Mouse (Mus musculus): ENCODE results near the gene Ang6. TPM values are rescaled to one million over a fixed set of nuclear protein-coding genes. Genes with fewer than 3 reads are reported as not detected.
"Not testable (repeated sequence)": the region's sequence is repeated elsewhere in the genome, so short reads cannot be mapped to it uniquely, and the experiment has no call there.

Gene Ang6
- not detected in 2 replicates for polyA plus RNA-seq (2015; fragmentation: Nextera tagmentation; extraction: Ambion mirVana)

DNA sequence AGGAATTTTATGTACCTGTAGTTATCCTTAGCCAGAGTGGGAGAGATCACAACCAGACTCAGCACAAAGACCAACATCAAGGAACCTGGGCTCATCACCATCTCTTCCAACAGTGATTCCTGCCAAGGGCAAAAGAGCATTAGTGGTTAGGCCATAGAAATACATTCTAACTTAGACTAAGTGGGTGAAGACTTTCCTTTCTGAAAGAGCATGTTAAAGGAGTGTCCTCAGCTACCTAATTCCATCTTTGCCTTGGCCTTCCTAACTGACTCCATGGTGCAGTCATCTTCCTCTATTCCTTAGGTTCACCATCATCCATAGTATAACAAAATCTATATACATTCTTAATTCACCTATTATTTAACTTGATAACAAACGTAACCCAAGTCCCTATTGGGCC, at the start of gene Ang6:
Ang6 (minus strand) TSS at position 101 of the 400 bp plus-strand sequence.
- no peak for ATAC-seq
- H3K27me3 ChIP-seq (replicated peaks): no peaks in the 10 kb centered on the region
- no peak within 1 kb of the TSS for H3K4me2 ChIP-seq (replicated peaks)
- no peaks in the 10 kb centered on the region for H3K9me3 ChIP-seq
- H3K36me3 ChIP-seq: no peaks in the 10 kb centered on the region
- no peak within 1 kb of the TSS for H3K4me3 ChIP-seq (replicated peaks)
- H3K4me1 ChIP-seq (replicated peaks): no peaks in the 10 kb centered on the region
- H3K9ac ChIP-seq: no peak within 1 kb of the TSS
- no peak within 1 kb of the TSS for H3K27ac ChIP-seq
- WGBS: 80% methylated on average over 1 of the region's 1 CpGs

DNA sequence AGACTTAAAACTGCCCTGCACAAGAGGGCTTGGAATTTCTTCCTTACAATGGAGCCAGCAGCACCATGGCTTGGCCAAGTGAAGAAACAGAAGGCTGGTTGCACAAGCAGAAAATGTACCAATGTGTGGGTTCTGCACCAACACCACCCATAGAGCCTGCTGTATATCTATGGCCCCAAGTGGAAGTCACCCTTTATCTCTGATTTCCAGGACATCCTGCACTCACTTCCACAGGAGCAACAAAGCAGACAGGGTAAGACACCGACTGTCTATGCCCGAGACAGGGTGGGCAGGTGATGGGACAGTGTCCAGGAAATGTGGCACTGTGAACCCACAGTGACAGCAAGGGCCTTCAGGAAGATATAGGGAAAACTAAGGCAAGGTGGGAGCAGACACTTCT, 44.5 kb upstream of the Ang6 start:
- 84% methylated on average over 2 of the region's 2 CpGs for WGBS
- not testable (repeated sequence) for H3K4me1 ChIP-seq (replicated peaks); H3K9me3 ChIP-seq; H3K4me3 ChIP-seq (replicated peaks); H3K36me3 ChIP-seq; H3K27ac ChIP-seq; H3K4me2 ChIP-seq (replicated peaks); H3K27me3 ChIP-seq (replicated peaks); ATAC-seq; H3K9ac ChIP-seq

DNA sequence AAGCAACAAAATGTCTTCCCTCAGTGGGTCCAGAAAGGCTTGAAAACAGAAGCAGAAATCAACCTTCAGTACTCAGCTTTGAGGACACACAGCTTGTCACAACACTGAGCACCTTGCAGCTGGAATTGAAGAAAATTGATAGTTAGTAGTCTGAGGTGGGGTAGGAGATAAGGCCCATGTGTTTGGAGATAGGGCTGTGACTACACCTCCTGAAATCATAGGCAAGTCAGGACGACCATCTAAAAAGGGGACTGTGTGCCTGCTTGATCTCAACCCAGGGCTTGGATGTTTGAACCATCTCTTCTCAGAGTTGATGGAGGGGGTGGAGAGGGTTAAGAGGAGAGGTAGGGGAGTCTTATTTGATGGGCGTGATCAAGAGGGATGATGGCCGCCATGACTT, 29.8 kb upstream of the Ang6 start:
- not testable (repeated sequence) for H3K4me3 ChIP-seq (replicated peaks); ATAC-seq; H3K36me3 ChIP-seq; H3K4me2 ChIP-seq (replicated peaks); H3K27ac ChIP-seq; H3K9me3 ChIP-seq; H3K27me3 ChIP-seq (replicated peaks); H3K4me1 ChIP-seq (replicated peaks); H3K9ac ChIP-seq
- 78% methylated on average over 1 of the region's 3 CpGs for WGBS

- H3K9ac ChIP-seq; H3K4me3 ChIP-seq (replicated peaks); H3K27ac ChIP-seq; ATAC-seq; H3K36me3 ChIP-seq; H3K27me3 ChIP-seq (replicated peaks); H3K9me3 ChIP-seq; H3K4me1 ChIP-seq (replicated peaks); H3K4me2 ChIP-seq (replicated peaks): not testable (repeated sequence)
- WGBS: 34% methylated on average over 2 of the region's 2 CpGs
Measured at GRCm38 (mm10) chr14:44009686-44010085, 7.6 kb upstream of the Ang6 start.

- not testable (repeated sequence) for H3K9me3 ChIP-seq; H3K4me1 ChIP-seq (replicated peaks); H3K36me3 ChIP-seq; ATAC-seq; H3K4me2 ChIP-seq (replicated peaks); H3K9ac ChIP-seq; H3K27ac ChIP-seq; H3K4me3 ChIP-seq (replicated peaks); H3K27me3 ChIP-seq (replicated peaks)
- WGBS: no CpG with 5 or more reads among the region's 1 CpGs
Measured at GRCm38 (mm10) chr14:44008021-44008420, 6.0 kb upstream of the Ang6 start.

DNA sequence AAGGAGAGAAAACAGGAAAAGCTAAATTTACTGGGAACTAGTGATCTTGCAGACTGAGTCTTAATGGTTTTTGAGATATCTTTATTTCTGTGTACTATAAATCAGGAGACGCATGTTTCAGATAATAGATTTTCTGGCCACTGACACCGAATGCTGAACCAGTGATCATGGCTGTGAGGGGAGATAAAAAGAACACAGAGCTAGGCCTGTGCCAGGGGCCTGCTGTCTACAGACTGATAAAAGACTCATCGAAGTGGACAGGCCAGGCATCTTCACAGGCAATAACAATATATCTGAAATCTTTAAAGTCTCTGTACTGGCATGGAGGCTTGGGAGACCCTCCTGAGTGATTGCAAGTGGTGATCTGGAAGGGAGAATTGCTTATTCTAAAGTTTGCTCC, 469 bp downstream of the Ang6 start:
- Histone ChIP-seq H3K4me2 (replicated peaks) (no peak overlapping the region), H3K4me3 (replicated peaks) (no peak overlapping the region), H3K4me1 (replicated peaks) (no peaks in the 10 kb centered on the region), H3K9me3 (no peaks in the 10 kb centered on the region), H3K27ac (no peak overlapping the region), H3K9ac (no peak overlapping the region), H3K36me3 (no peaks in the 10 kb centered on the region), H3K27me3 (replicated peaks) (no peaks in the 10 kb centered on the region)
- no peak for ATAC-seq
- 76% methylated on average over 3 of the region's 3 CpGs for WGBS

DNA sequence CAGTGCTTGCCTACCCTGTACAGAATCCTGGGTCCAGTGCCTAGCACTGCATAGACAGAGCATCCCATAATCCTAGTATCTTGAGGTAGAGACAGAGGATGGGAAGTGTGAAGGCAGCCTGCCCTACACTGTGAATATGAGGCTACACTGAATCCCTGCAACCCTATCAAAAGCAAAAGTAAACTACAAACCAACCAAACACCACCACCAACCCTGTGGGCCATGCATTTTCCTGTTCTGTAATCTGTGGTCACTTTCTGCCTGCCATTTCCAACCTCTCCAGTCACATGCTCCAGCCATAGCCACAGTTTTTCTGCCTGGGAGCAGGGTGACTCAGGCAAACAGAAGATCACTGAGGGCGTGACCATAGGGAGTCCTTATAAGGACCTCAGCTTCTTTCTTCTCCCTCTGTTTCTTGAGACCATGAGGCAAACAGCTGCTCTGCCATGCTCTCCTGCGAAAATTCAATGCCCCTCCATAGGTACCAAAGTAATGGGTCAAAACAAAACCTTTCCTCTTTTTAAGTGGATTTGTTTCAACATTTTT, 3.5 kb downstream of the Ang6 start:
- ATAC-seq; H3K27ac ChIP-seq; H3K9ac ChIP-seq; H3K4me1 ChIP-seq (replicated peaks); H3K27me3 ChIP-seq (replicated peaks); H3K36me3 ChIP-seq; H3K9me3 ChIP-seq; H3K4me3 ChIP-seq (replicated peaks); H3K4me2 ChIP-seq (replicated peaks): not testable (repeated sequence)
- 82% methylated on average over 2 of the region's 2 CpGs for WGBS

DNA sequence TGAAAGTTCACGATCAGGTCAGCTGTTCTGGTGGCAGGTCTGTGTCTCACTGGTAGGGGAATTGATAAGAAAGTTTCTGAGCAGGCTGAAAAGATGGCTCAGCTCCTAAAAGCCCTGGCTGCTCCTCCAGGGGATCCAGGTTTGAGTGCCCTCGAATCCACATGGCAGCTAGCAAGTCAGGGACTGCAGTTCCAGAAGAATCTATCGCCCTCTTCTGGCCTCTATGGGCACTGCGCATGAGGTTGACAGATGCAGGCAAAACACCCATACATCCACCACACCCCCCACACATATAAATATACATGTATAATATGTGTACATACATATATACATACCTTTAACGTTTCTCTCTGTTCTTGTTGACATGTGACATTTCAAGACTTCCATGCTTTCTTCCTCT, 14.7 kb downstream of the Ang6 start:
- not testable (repeated sequence) for H3K9me3 ChIP-seq; H3K4me3 ChIP-seq (replicated peaks); H3K4me1 ChIP-seq (replicated peaks); H3K27ac ChIP-seq; H3K36me3 ChIP-seq; H3K9ac ChIP-seq; H3K27me3 ChIP-seq (replicated peaks); H3K4me2 ChIP-seq (replicated peaks)
- ATAC-seq: 0 out of 2 replicates have a peak, but pooled peaks have one; percentile 67
- 24% methylated on average over 5 of the region's 5 CpGs for WGBS

DNA sequence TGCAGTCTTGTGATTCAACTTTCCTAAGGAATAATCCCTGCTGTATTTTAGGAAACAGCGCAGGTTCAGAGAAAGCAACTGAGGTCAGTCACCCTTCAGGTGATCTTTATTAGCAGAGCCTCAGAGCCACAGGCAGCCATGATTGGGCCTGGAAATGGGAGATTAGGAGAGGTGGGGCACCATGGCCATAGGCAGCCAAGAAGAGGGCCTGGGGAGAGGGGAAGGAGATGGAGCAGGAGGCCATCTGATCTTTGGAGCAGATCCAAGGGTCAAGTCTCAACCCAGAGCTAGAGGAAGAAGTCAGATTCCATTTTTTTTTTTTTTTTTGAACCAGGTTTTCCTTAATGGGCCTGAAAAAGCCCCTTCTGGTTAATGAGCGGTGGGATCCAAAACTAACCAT, 15.9 kb downstream of the Ang6 start:
- WGBS: 89% methylated on average over 2 of the region's 2 CpGs
- Histone ChIP-seq H3K36me3 (no peaks in the 10 kb centered on the region), H3K27me3 (replicated peaks) (no peaks in the 10 kb centered on the region), H3K9ac (no peak overlapping the region), H3K27ac (no peak overlapping the region), H3K9me3 (no peaks in the 10 kb centered on the region), H3K4me2 (replicated peaks) (no peak overlapping the region), H3K4me3 (replicated peaks) (no peak overlapping the region), H3K4me1 (replicated peaks) (no peaks in the 10 kb centered on the region)
- peak; percentile 34; the same call in 1 of the 2 replicates for ATAC-seq

DNA sequence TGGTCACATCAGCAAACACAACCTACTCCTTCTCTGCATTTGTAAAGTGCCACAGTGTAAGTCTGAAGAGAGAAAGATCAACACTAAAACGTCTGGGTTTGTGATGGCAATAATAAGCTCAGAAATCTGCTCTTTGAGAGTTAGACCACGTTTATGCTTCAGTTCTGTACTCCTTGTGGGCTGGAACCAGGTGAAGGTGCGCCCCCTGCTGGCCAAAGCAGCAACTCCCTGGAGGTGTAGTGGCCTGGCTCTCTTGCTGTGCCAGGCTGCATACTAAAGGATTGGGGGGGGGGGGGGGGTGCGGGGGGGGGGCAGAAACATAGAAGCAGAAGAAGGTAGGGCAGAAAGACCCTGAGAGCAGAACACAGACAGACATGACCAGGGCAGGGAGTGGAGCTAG, 18.2 kb downstream of the Ang6 start:
- H3K36me3 ChIP-seq: no peaks in the 10 kb centered on the region
- H3K4me3 ChIP-seq (replicated peaks): no peak overlapping the region
- no peaks in the 10 kb centered on the region for H3K27me3 ChIP-seq (replicated peaks)
- H3K9ac ChIP-seq: no peak overlapping the region
- no peak overlapping the region for H3K4me2 ChIP-seq (replicated peaks)
- H3K4me1 ChIP-seq (replicated peaks): no peaks in the 10 kb centered on the region
- H3K9me3 ChIP-seq: no peaks in the 10 kb centered on the region
- no peak overlapping the region for H3K27ac ChIP-seq
- peak; percentile 85 for ATAC-seq
- 0% methylated on average over 3 of the region's 4 CpGs for WGBS

DNA sequence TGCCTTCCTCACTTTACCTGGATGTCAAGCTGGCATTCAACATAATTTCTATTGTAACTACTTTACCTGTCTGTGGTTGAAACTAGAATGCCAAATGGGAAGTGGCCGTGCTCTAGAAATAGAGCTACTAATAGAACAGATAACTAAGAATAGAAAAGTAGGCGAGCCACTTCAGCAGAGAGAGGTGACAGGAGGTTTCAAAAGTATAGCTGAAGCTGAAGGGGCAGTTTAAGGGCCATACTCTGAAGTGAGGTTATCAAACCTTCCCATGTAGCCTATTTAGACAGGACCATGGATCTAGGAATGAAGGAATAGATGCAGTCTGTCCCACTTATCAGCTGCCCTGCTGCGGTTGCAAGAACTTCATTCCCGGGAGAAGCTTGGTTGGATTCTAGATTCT, 18.6 kb downstream of the Ang6 start:
- H3K9me3 ChIP-seq: no peaks in the 10 kb centered on the region
- H3K9ac ChIP-seq: no peak overlapping the region
- H3K4me1 ChIP-seq (replicated peaks): no peaks in the 10 kb centered on the region
- H3K4me2 ChIP-seq (replicated peaks): no peak overlapping the region
- no peaks in the 10 kb centered on the region for H3K27me3 ChIP-seq (replicated peaks)
- H3K4me3 ChIP-seq (replicated peaks): no peak overlapping the region
- 63% methylated on average over 4 of the region's 4 CpGs for WGBS
- no peak overlapping the region for H3K27ac ChIP-seq
- no peaks in the 10 kb centered on the region for H3K36me3 ChIP-seq
- ATAC-seq: no peak

GRCm38 (mm10) chr14:43956769-43957168, 45.3 kb downstream of the Ang6 start, which contains the start of gene Ang5:
TSS of gene Ang5 (plus strand) at chr14:43957069.
- not testable (repeated sequence) for H3K4me3 ChIP-seq (replicated peaks)

GRCm38 (mm10) chr14:43955074-43955473, 47.0 kb downstream of the Ang6 start:
- not testable (repeated sequence) for H3K4me2 ChIP-seq (replicated peaks); H3K27ac ChIP-seq; H3K4me1 ChIP-seq (replicated peaks); ATAC-seq; H3K9ac ChIP-seq; H3K4me3 ChIP-seq (replicated peaks); H3K9me3 ChIP-seq; H3K36me3 ChIP-seq; H3K27me3 ChIP-seq (replicated peaks)
- no CpG with 5 or more reads among the region's 1 CpGs for WGBS

More at GRCm38 (mm10) chr14:43956769-43957168, 45.3 kb downstream of the Ang6 start, which contains the start of gene Ang5:
- H3K27ac ChIP-seq; H3K4me2 ChIP-seq (replicated peaks); H3K36me3 ChIP-seq; H3K27me3 ChIP-seq (replicated peaks); H3K9ac ChIP-seq; ATAC-seq; H3K9me3 ChIP-seq; H3K4me1 ChIP-seq (replicated peaks): not testable (repeated sequence)
- WGBS: no CpG with 5 or more reads among the region's 2 CpGs

Measured in intestine, embryonic 15.5 days (tissue).